Mouse (Mus musculus): ENCODE measurements around the gene Ciao2a. TPM values are rescaled to one million over a fixed set of nuclear protein-coding genes. Genes with fewer than 3 reads are reported as not detected.

Gene Ciao2a
- 66.5 TPM for polyA plus RNA-seq (2017; shearing (Covaris generic))

DNA sequence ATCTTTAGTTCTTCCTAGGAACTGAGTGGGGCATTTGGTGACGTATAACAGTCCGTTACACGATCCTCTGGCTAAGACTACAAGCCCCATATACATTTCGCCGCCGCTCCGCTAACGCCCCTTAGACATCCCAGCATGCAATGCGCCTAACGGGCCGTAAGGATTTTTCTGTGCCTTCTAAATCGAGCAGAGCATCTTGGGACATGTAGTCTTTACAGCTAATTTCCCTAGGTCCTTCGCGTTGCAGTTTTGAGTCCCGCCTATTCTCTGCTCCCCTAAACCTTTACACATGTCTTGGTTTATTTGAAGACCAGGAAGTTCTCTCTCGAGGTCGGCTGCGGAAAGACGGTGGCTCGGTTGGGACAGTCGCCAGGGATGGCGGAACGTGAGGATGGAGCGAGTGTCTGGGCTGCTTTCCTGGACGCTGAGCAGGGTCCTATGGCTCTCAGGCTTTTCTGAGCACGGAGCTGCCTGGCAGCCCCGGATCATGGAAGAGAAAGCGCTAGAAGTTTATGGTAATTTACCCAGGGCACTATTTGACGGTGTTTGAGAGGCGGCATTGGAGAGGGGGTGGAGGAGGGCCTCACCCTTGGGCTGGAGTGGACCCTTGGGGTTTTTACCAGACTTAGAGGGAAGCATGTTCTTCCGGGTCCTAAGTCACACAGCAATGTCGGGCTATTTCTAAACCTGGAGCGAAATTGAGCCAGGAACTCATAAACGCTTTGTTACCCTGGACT lies at the start of gene Ciao2a, which contains the start of gene Snx1:
Ciao2a (plus strand) TSS at position 156 of the 737 bp plus-strand sequence.
Snx1 (minus strand) TSS at position 132 of the 737 bp plus-strand sequence.

DNA sequence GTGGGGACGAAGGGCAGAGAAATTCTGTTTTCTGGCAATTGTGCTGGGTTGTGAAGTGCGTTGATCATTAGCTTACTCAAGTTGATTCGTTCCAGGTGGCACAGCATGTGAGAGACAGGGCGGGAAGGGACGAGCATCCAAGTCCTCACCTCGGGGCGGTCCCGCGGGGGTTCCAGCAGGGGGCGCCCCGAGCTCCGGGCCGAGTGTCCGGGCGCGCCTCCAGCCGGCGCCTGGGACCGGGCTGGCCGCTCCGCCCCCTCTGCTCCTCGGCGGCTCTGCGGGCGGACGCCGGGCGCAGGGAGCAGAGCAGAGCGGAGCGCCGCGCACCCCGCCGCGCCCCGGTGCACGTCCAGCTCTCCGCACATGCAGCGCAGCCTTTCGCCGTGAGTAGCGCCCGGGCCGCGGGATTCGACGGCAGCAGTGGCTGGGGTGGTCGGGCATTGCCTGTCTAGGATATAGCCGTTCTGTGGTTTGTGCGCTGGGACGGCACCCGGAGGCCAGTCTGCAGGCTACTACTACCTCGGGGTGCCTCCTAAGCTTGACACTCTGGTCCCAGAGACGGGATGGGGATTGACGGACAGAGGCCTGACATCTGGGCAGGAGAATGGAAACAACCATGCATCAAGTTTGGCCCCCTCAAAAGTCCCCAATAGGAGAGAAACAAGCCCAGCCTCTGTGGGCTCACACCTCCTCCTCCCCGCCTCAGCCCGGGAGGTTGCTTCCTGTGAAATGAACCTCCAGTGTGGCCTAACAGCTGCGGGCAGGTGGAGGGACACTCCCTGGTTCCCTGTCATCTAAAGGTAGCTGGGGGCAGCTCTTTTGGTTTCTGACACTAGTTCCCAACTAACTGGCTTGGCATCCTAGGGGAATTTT lies 31.8 kb downstream of the Ciao2a start, which contains the start of gene Dapk2:
Dapk2 (plus strand) TSS at position 266 of the 873 bp plus-strand sequence.

Other genes with a start within 250 kb of the Ciao2a start
- 0.15 TPM for gene Pclaf, start 236.4 kb upstream of the Ciao2a start, polyA plus RNA-seq (2017; shearing (Covaris generic))
- gene Trip4, start 217.8 kb upstream of the Ciao2a start, polyA plus RNA-seq (2017; shearing (Covaris generic)), result 23.4 TPM
- gene Csnk1g1, start 217.7 kb upstream of the Ciao2a start, polyA plus RNA-seq (2017; shearing (Covaris generic)), result 38.5 TPM
- gene Ppib, start 66.4 kb upstream of the Ciao2a start, polyA plus RNA-seq (2017; shearing (Covaris generic)), result 180 TPM
- 0.58 TPM for gene Snx22, start 56.9 kb upstream of the Ciao2a start, polyA plus RNA-seq (2017; shearing (Covaris generic))
- gene Snx1, start within 50 bp of the Ciao2a start, polyA plus RNA-seq (2017; shearing (Covaris generic)), result 120 TPM
- gene Dapk2, start 31.6 kb downstream of the Ciao2a start, polyA plus RNA-seq (2017; shearing (Covaris generic)), result not detected
- gene Herc1, start 223.8 kb downstream of the Ciao2a start, polyA plus RNA-seq (2017; shearing (Covaris generic)), result 52.6 TPM